Mouse (Mus musculus) lung, postnatal 0 days (tissue): ENCODE results near the gene Taf3.

ENCODE experiments used
- CTCF ChIP-seq: IDR thresholded peaks from 2 replicates; pipeline ENCODE4 v1.5.1; 2016; ENCODE audit warnings: antibody characterized with exemption, mild to moderate bottlenecking
- EP300 ChIP-seq: IDR thresholded peaks from 2 replicates; pipeline ENCODE4 v1.6.1; 2016; ENCODE audit warnings: antibody characterized with exemption, mild to moderate bottlenecking, control low read depth

DNA sequence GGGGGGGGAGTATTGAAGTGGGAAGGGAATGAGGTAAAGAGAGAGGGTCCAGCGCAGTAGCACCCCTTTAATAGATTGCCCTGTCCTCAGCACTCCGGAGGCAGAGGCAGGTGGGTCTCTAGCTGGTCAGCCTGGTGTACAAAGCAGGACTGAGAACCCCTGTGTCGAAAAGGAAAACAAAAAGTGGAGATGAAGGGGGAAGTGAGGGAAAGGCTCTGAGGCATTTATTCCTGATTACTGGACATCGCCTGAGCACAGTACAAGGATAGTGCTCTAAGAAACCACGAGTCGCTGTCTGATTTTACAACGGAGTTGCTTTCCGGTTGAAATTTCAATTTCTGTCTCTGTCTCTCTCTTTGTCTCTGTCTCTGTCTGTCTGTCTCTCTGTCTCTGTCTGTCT is 158.1 kb downstream of the Taf3 start:
- TF ChIP-seq CTCF: no peak
- no peak for TF ChIP-seq EP300
